Mouse (Mus musculus) lung, adult 2 months (tissue): ENCODE results near the gene Gorab.

Source experiments
- CTCF ChIP-seq: fragments of 200-500 bp; IDR thresholded peaks from 2 replicates; pipeline ENCODE4 v1.5.1; 2011; ENCODE audit warnings: mild to moderate bottlenecking, low read length, control low read depth; ENCODE audit not compliant: insufficient read depth
- POLR2A ChIP-seq: fragments of 200-500 bp; IDR thresholded peaks from 2 replicates; pipeline ENCODE4 v1.6.1; 2011; ENCODE audit warnings: low read depth, mild to moderate bottlenecking, control low read depth, low read length, borderline replicate concordance; ENCODE audit errors: extremely low read depth

- TF ChIP-seq CTCF: no peak
- no peak for TF ChIP-seq POLR2A
Measured at GRCm38 (mm10) chr1:163356167-163356566, 47.3 kb downstream of the Gorab start.
